Mouse (Mus musculus): ENCODE results near the gene Tjp1. TPM values are rescaled to one million over a fixed set of nuclear protein-coding genes. Genes with fewer than 3 reads are reported as not detected.

Gene Tjp1
- total and polyA plus RNA-seq, 2 experiments from 2014 or later = 23.2 to 46.7 TPM

DNA sequence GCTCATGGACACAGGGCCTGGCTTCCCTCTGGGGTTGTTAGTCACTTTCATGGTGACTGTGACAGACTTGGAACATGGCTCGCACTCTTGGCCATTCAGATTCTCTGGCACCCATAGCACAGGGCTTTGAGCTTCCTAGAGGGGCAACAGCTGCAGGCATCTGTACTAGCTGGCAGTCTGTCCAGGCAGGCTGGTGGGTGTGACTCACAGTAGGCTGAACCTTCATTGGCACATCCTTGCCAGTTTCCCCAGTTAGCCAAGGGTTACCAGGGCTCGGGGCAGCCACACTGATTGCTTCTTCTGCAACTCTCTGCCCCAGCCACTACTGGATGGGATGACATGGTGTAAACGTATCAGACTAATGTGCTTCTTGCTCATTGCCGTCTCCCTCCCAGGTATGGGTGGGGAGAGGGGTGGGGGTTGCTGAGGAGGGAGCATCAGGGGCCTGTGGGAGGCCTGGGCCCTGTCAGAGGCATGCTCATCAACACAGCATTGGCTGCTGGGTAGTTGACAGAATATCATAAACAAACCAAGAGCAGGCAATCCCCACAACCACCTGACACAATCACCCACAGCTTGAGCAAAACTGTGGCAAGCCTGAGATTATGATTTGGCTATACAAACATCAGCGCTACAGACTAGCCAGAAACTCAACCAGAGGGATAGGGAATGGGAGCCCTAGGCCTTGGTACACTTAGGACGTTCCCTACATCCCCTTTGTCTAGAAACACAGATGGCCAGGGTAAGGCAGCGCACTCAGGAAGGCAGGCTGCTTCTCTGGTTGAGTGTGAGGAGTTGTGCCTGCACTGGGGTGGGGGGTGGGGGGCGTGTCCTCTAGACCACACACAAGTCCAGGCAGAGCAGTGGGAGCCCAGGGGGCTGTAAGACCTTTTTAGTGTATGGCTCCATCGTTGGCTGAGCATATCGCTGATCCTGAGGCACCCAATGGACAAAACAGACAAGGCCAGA lies 246.4 kb downstream of the Tjp1 start:
- H3K9me3 ChIP-seq (ENCODE audit: low read length) = no peaks in the 10 kb centered on the region
- ATAC-seq (ENCODE audit: low FRiP score) (no peak), DNase-seq (ENCODE audit: low spot score) (peak; percentile 5)
- TF ChIP-seq CTCF (IDR thresholded peaks at IDR 0.05) = no peak
- no peak overlapping the region for H3K9ac ChIP-seq (replicated peaks; ENCODE audit: low read length, poor library complexity, severe bottlenecking)
- no peak overlapping the region for H3K27ac ChIP-seq (ENCODE audit: low read depth, low read length)
- no peak overlapping the region for H3K4me2 ChIP-seq (ENCODE audit: low read depth, low read length, poor library complexity, severe bottlenecking)
- no peaks in the 10 kb centered on the region for H3K4me1 ChIP-seq (ENCODE audit: insufficient read depth, low read length)
- H3K4me3 ChIP-seq (ENCODE audit: low read depth, low read length) = no peak overlapping the region
- H3K27me3 ChIP-seq (ENCODE audit: insufficient read depth, low read length) = no peaks in the 10 kb centered on the region
- H3K36me3 ChIP-seq (ENCODE audit: insufficient read depth, low read length) = no peaks in the 10 kb centered on the region
- WGBS = 64% methylated on average over 10 of the region's 10 CpGs

GRCm38 (mm10) chr7:65279277-65279676 lies 248.3 kb downstream of the Tjp1 start:
- Histone ChIP-seq H3K27me3 (ENCODE audit: insufficient read depth, low read length) (no peaks in the 10 kb centered on the region), H3K9ac (replicated peaks; ENCODE audit: low read length, poor library complexity, severe bottlenecking) (no peak overlapping the region), H3K36me3 (ENCODE audit: insufficient read depth, low read length) (no peaks in the 10 kb centered on the region), H3K4me2 (ENCODE audit: low read depth, low read length, poor library complexity, severe bottlenecking) (no peak overlapping the region), H3K4me3 (ENCODE audit: low read depth, low read length) (no peak overlapping the region), H3K27ac (ENCODE audit: low read depth, low read length) (no peak overlapping the region), H3K4me1 (ENCODE audit: insufficient read depth, low read length) (no peaks in the 10 kb centered on the region), H3K9me3 (ENCODE audit: low read length) (no peaks in the 10 kb centered on the region)
- ATAC-seq (ENCODE audit: low FRiP score) = no peak
- DNase-seq (ENCODE audit: low spot score) = peak; percentile 52
- WGBS = 81% methylated on average over 13 of the region's 13 CpGs
- no peak for TF ChIP-seq CTCF (IDR thresholded peaks at IDR 0.05)

DNA sequence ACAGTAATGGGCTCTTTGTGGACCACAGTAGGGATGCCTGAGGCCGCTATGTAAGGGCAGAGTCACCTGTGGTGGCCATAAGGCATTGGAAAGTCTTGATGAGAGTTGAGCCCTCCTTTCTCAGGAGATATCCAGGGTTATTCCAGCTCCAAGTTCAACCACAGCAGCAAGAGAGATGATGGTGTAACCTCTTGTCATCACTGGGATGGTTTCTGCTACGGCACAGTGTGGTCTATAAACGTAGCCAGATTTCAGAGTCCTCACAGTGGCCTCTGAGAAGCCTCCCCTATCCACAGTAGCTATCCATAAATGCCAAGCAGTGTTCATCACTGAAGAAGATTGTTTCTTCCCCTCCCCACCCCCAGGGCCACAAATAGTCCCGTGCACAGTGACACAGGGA lies 251.8 kb downstream of the Tjp1 start:
- Histone ChIP-seq H3K9ac (replicated peaks; ENCODE audit: low read length, poor library complexity, severe bottlenecking) (no peak overlapping the region), H3K27me3 (ENCODE audit: insufficient read depth, low read length) (no peaks in the 10 kb centered on the region), H3K4me3 (ENCODE audit: low read depth, low read length) (no peak overlapping the region), H3K36me3 (ENCODE audit: insufficient read depth, low read length) (no peaks in the 10 kb centered on the region), H3K9me3 (ENCODE audit: low read length) (no peaks in the 10 kb centered on the region), H3K27ac (ENCODE audit: low read depth, low read length) (no peak overlapping the region), H3K4me2 (ENCODE audit: low read depth, low read length, poor library complexity, severe bottlenecking) (no peak overlapping the region), H3K4me1 (ENCODE audit: insufficient read depth, low read length) (no peaks in the 10 kb centered on the region)
- TF ChIP-seq CTCF (IDR thresholded peaks at IDR 0.05) = no peak
- ATAC-seq (ENCODE audit: low FRiP score) (no peak), DNase-seq (ENCODE audit: low spot score) (no peak)
- 81% methylated on average over 4 of the region's 4 CpGs for WGBS

- Histone ChIP-seq H3K36me3 (ENCODE audit: insufficient read depth, low read length) (no peaks in the 10 kb centered on the region), H3K4me2 (ENCODE audit: low read depth, low read length, poor library complexity, severe bottlenecking) (no peak overlapping the region), H3K9ac (replicated peaks; ENCODE audit: low read length, poor library complexity, severe bottlenecking) (no peak overlapping the region), H3K4me3 (ENCODE audit: low read depth, low read length) (no peak overlapping the region), H3K27ac (ENCODE audit: low read depth, low read length) (no peak overlapping the region), H3K9me3 (ENCODE audit: low read length) (no peaks in the 10 kb centered on the region), H3K27me3 (ENCODE audit: insufficient read depth, low read length) (no peaks in the 10 kb centered on the region), H3K4me1 (ENCODE audit: insufficient read depth, low read length) (no peaks in the 10 kb centered on the region)
- TF ChIP-seq CTCF (IDR thresholded peaks at IDR 0.05) = no peak
- 82% methylated on average over 5 of the region's 5 CpGs for WGBS
- peak; percentile 15 for DNase-seq (ENCODE audit: low spot score)
- ATAC-seq (ENCODE audit: low FRiP score) = no peak
These were observed 253.4 kb downstream of the Tjp1 start for GRCm38 (mm10) chr7:65274216-65274615.

- WGBS = 76% methylated on average over 8 of the region's 8 CpGs
- DNase-seq (ENCODE audit: low spot score) (no peak), ATAC-seq (ENCODE audit: low FRiP score) (no peak)
- H3K4me1 ChIP-seq (ENCODE audit: insufficient read depth, low read length) = no peaks in the 10 kb centered on the region
- H3K9ac ChIP-seq (replicated peaks; ENCODE audit: low read length, poor library complexity, severe bottlenecking) = no peak overlapping the region
- H3K36me3 ChIP-seq (ENCODE audit: insufficient read depth, low read length) = no peaks in the 10 kb centered on the region
- H3K27ac ChIP-seq (ENCODE audit: low read depth, low read length) = no peak overlapping the region
- no peaks in the 10 kb centered on the region for H3K9me3 ChIP-seq (ENCODE audit: low read length)
- H3K4me3 ChIP-seq (ENCODE audit: low read depth, low read length) = no peak overlapping the region
- no peaks in the 10 kb centered on the region for H3K27me3 ChIP-seq (ENCODE audit: insufficient read depth, low read length)
- no peak for TF ChIP-seq CTCF (IDR thresholded peaks at IDR 0.05)
- no peak overlapping the region for H3K4me2 ChIP-seq (ENCODE audit: low read depth, low read length, poor library complexity, severe bottlenecking)
These were observed 277.9 kb downstream of the Tjp1 start for GRCm38 (mm10) chr7:65249656-65250055.

Other genes with a start within 250 kb of the Tjp1 start
- gene Tarsl2, start 117.1 kb upstream of the Tjp1 start, total RNA-seq (2014; rRNA removed) = 19.7 and 22.8 TPM in 2 replicates
- 20.0 and 22.5 TPM in 2 replicates for gene Tarsl2, start 117.1 kb upstream of the Tjp1 start, polyA plus RNA-seq (2015; fragmentation: Nextera tagmentation; extraction: Ambion mirVana)
- gene Tm2d3, start 163.4 kb upstream of the Tjp1 start, total RNA-seq (2014; rRNA removed) = 74.2 and 84.3 TPM in 2 replicates
- 107 and 109 TPM in 2 replicates for gene Tm2d3, start 163.4 kb upstream of the Tjp1 start, polyA plus RNA-seq (2015; fragmentation: Nextera tagmentation; extraction: Ambion mirVana)